Mouse (Mus musculus): Measurements from ENCODE around the gene Mfrp.

DNA sequence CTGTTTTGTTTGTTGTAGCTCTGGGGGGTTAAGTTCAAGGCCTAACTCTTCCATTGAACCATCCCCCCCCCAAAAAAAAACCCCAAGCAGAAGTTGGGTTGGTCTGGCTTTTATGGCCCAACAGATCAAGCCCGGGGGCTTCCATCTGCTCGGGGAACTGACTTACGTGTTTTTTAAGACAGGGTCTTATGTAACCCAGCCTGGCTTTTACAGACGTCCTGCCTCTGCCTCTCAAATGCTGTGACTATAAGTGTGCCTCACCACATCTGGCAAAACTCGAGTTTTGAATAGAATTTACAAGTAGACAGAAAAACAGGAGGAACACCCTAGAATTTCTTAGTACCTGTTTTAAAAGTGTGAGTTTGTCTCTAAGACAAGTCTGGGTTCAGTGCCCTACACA, 19.9 kb upstream of the Mfrp start:
- TF ChIP-seq CTCF (conservative IDR thresholded peaks at IDR 0.05; ENCODE audit: insufficient read depth, insufficient read length, low read depth, low read length) (no peak), POLR2A (IDR thresholded peaks at IDR 0.05; ENCODE audit: low read depth, low read length) (no peak)

Data from kidney, adult 2 months (tissue).